Mouse (Mus musculus): ENCODE data around the gene Rtl1.

Rtl1 gene

GRCm38 (mm10) chr12:109582185-109582584 is 17.9 kb downstream of the Rtl1 start:
- DNase-seq (ENCODE audit: low read depth in 1 of 2, low spot score in 2 of 2), result no peak

GRCm38 (mm10) chr12:109572259-109572658 is 27.9 kb downstream of the Rtl1 start:
- DNase-seq (ENCODE audit: low read depth in 1 of 2, low spot score in 2 of 2), result no peak

- DNase-seq (ENCODE audit: low read depth in 1 of 2, low spot score in 2 of 2), result no peak
Observed at GRCm38 (mm10) chr12:109560111-109560695, 39.9 kb downstream of the Rtl1 start.

- DNase-seq (ENCODE audit: low read depth in 1 of 2, low spot score in 2 of 2), result no peak
Observed at GRCm38 (mm10) chr12:109558891-109559487, 41.1 kb downstream of the Rtl1 start.

GRCm38 (mm10) chr12:109558226-109558824 is 41.8 kb downstream of the Rtl1 start:
- no peak for DNase-seq (ENCODE audit: low read depth in 1 of 2, low spot score in 2 of 2)

- no peak for DNase-seq (ENCODE audit: low read depth in 1 of 2, low spot score in 2 of 2)
Observed at GRCm38 (mm10) chr12:109555837-109556409, 44.2 kb downstream of the Rtl1 start.

- no peak for DNase-seq (ENCODE audit: low read depth in 1 of 2, low spot score in 2 of 2)
Observed at GRCm38 (mm10) chr12:109553568-109553967, 46.6 kb downstream of the Rtl1 start.

GRCm38 (mm10) chr12:109552754-109553525 is 47.2 kb downstream of the Rtl1 start:
- no peak for DNase-seq (ENCODE audit: low read depth in 1 of 2, low spot score in 2 of 2)

- DNase-seq (ENCODE audit: low read depth in 1 of 2, low spot score in 2 of 2), result no peak
Observed at GRCm38 (mm10) chr12:109551771-109552170, 48.4 kb downstream of the Rtl1 start.

GRCm38 (mm10) chr12:109547085-109547484 is 53.0 kb downstream of the Rtl1 start:
- DNase-seq (ENCODE audit: low read depth in 1 of 2, low spot score in 2 of 2), result no peak

- no peak for DNase-seq (ENCODE audit: low read depth in 1 of 2, low spot score in 2 of 2)
Observed at GRCm38 (mm10) chr12:109545875-109546732, 54.0 kb downstream of the Rtl1 start.

GRCm38 (mm10) chr12:109543281-109543923 is 56.7 kb downstream of the Rtl1 start:
- DNase-seq (ENCODE audit: low read depth in 1 of 2, low spot score in 2 of 2), result no peak

GRCm38 (mm10) chr12:109542635-109543249 is 57.4 kb downstream of the Rtl1 start:
- DNase-seq (ENCODE audit: low read depth in 1 of 2, low spot score in 2 of 2), result no peak

- no peak for DNase-seq (ENCODE audit: low read depth in 1 of 2, low spot score in 2 of 2)
Observed at GRCm38 (mm10) chr12:109542011-109542410, 58.1 kb downstream of the Rtl1 start.

GRCm38 (mm10) chr12:109541540-109541899 is 58.6 kb downstream of the Rtl1 start:
- no peak for DNase-seq (ENCODE audit: low read depth in 1 of 2, low spot score in 2 of 2)

GRCm38 (mm10) chr12:109540739-109541539 is 59.2 kb downstream of the Rtl1 start:
- no peak for DNase-seq (ENCODE audit: low read depth in 1 of 2, low spot score in 2 of 2)

GRCm38 (mm10) chr12:109539950-109540349 is 60.2 kb downstream of the Rtl1 start:
- no peak for DNase-seq (ENCODE audit: low read depth in 1 of 2, low spot score in 2 of 2)
